Mouse (Mus musculus) heart, embryonic 11.5 days (tissue): ENCODE measurements at regions not wholly inside any gene's neighbourhood (a gene's known extent, or its start where the extent isn't known, plus 50 kb on each side); places are given as distances from the start of the nearest gene placed in this dataset.

Experiments
- ATAC-seq: fragments of 200-750 bp; cut with Nextera tagmentation; replicated peaks from 2 replicates; pipeline ENCODE4 v1.8.0; 2017; ENCODE audit warnings: moderate library complexity; ENCODE audit not compliant: insufficient number of reproducible peaks, low FRiP score, low TSS enrichment
- H3K27ac ChIP-seq: fragments of 300-500 bp; sonication (generic); 2 replicates; pipeline ENCODE4 v1.5.1; 2014; ENCODE audit warnings: mild to moderate bottlenecking, low read depth, low read length
- H3K27me3 ChIP-seq: fragments of 300-500 bp; sonication (generic); 2 replicates; pipeline ENCODE4 v1.6.1; 2014; ENCODE audit warnings: mild to moderate bottlenecking, low read length, mixed read lengths; ENCODE audit not compliant: control insufficient read depth, insufficient read depth
- H3K36me3 ChIP-seq: fragments of 300-500 bp; sonication (generic); 2 replicates; pipeline ENCODE4 v1.6.1; 2014; ENCODE audit warnings: mild to moderate bottlenecking, low read length, moderate library complexity, mixed read lengths; ENCODE audit not compliant: control insufficient read depth, insufficient read depth
- H3K4me1 ChIP-seq: fragments of 300-500 bp; sonication (generic); 2 replicates; pipeline ENCODE4 v1.6.1; 2014; ENCODE audit warnings: low read length; ENCODE audit not compliant: control insufficient read depth, insufficient read depth
- H3K4me2 ChIP-seq: fragments of 300-500 bp; sonication (generic); 2 replicates; pipeline ENCODE4 v1.6.1; 2014; ENCODE audit warnings: mild to moderate bottlenecking, moderate library complexity
- H3K4me3 ChIP-seq: fragments of 300-500 bp; sonication (generic); 2 replicates; pipeline ENCODE4 v1.5.1; 2014; ENCODE audit warnings: low read depth, low read length
- H3K9ac ChIP-seq: fragments of 300-500 bp; sonication (generic); 2 replicates; pipeline ENCODE4 v1.6.1; 2014; ENCODE audit warnings: mild to moderate bottlenecking, low read depth, low read length, moderate library complexity
- H3K9me3 ChIP-seq: fragments of 300-500 bp; sonication (generic); replicated peaks from 2 replicates; pipeline ENCODE4 v1.6.1; 2016; ENCODE audit warnings: low read length; ENCODE audit not compliant: control insufficient read depth
- WGBS: fragments of 180-500 bp; shearing (Covaris S2); extraction: QIAGEN DNeasy Blood & Tissue Kit; methylation state at CpG from one replicate; pipeline ENCODE4 v1.1.7; 2014; ENCODE audit not compliant: insufficient replicate concordance; 5-methylcytosine and 5-hydroxymethylcytosine counted together

GRCm38 (mm10) chr2:61496968-61497367, 81.4 kb upstream of the Tank start:
- ATAC-seq, result no peak
- Histone ChIP-seq H3K9ac (no peak overlapping the region), H3K4me1 (no peaks in the 10 kb centered on the region), H3K4me3 (no peak overlapping the region), H3K4me2 (no peak overlapping the region), H3K27ac (no peak overlapping the region), H3K9me3 (no peaks in the 10 kb centered on the region), H3K36me3 (no peaks in the 10 kb centered on the region), H3K27me3 (no peaks in the 10 kb centered on the region)
- 85% methylated on average over 2 of the region's 2 CpGs for WGBS

- H3K9me3 ChIP-seq, result no peaks in the 10 kb centered on the region
- H3K4me3 ChIP-seq, result no peak overlapping the region
- no peaks in the 10 kb centered on the region for H3K27me3 ChIP-seq
- no peaks in the 10 kb centered on the region for H3K36me3 ChIP-seq
- H3K4me1 ChIP-seq, result no peaks in the 10 kb centered on the region
- no peak overlapping the region for H3K27ac ChIP-seq
- peak overlapping the region; percentile 36 for H3K4me2 ChIP-seq
- 37% methylated on average over 11 of the region's 11 CpGs for WGBS
- H3K9ac ChIP-seq, result no peak overlapping the region
- ATAC-seq, result no peak
Measured at GRCm38 (mm10) chr2:61493918-61494712, 84.3 kb upstream of the Tank start.

- 50% methylated on average over 6 of the region's 6 CpGs for WGBS
- H3K4me3 ChIP-seq, result no peak overlapping the region
Measured at GRCm38 (mm10) chr2:61492043-61492743, 86.2 kb upstream of the Tank start.

GRCm38 (mm10) chr2:61490436-61491109, 87.8 kb upstream of the Tank start:
- H3K4me2 ChIP-seq, result no peak overlapping the region
- no peaks in the 10 kb centered on the region for H3K36me3 ChIP-seq
- WGBS, result 80% methylated on average over 10 of the region's 10 CpGs
- H3K9ac ChIP-seq, result no peak overlapping the region
- H3K27me3 ChIP-seq, result no peaks in the 10 kb centered on the region
- H3K4me3 ChIP-seq, result no peak overlapping the region
- no peaks in the 10 kb centered on the region for H3K4me1 ChIP-seq
- no peaks in the 10 kb centered on the region for H3K9me3 ChIP-seq
- H3K27ac ChIP-seq, result no peak overlapping the region
- no peak for ATAC-seq

More at GRCm38 (mm10) chr2:61492043-61492743, 86.2 kb upstream of the Tank start:
- no peak overlapping the region for H3K4me2 ChIP-seq
- H3K9me3 ChIP-seq, result no peaks in the 10 kb centered on the region
- no peak for ATAC-seq
- no peaks in the 10 kb centered on the region for H3K27me3 ChIP-seq
- H3K4me1 ChIP-seq, result no peaks in the 10 kb centered on the region
- no peak overlapping the region for H3K27ac ChIP-seq
- no peaks in the 10 kb centered on the region for H3K36me3 ChIP-seq
- H3K9ac ChIP-seq, result no peak overlapping the region

GRCm38 (mm10) chr2:61489762-61490161, 88.6 kb upstream of the Tank start:
- Histone ChIP-seq H3K4me2 (no peak overlapping the region), H3K9ac (no peak overlapping the region), H3K9me3 (no peaks in the 10 kb centered on the region), H3K4me1 (no peaks in the 10 kb centered on the region), H3K4me3 (no peak overlapping the region), H3K27me3 (no peaks in the 10 kb centered on the region), H3K27ac (no peak overlapping the region), H3K36me3 (no peaks in the 10 kb centered on the region)
- 87% methylated on average over 10 of the region's 10 CpGs for WGBS
- no peak for ATAC-seq

- no peaks in the 10 kb centered on the region for H3K4me1 ChIP-seq
- no peak overlapping the region for H3K4me2 ChIP-seq
- H3K36me3 ChIP-seq, result no peaks in the 10 kb centered on the region
- H3K27ac ChIP-seq, result no peak overlapping the region
- no peak overlapping the region for H3K9ac ChIP-seq
- no peak overlapping the region for H3K4me3 ChIP-seq
- 58% methylated on average over 1 of the region's 1 CpGs for WGBS
- ATAC-seq, result no peak
- no peaks in the 10 kb centered on the region for H3K27me3 ChIP-seq
- H3K9me3 ChIP-seq, result no peaks in the 10 kb centered on the region
Measured at GRCm38 (mm10) chr2:61483820-61484219, 94.6 kb upstream of the Tank start.

- H3K4me1 ChIP-seq, result no peaks in the 10 kb centered on the region
- H3K27ac ChIP-seq, result no peak overlapping the region
- WGBS, result 80% methylated on average over 4 of the region's 4 CpGs
- H3K36me3 ChIP-seq, result no peaks in the 10 kb centered on the region
- H3K4me3 ChIP-seq, result no peak overlapping the region
- no peak for ATAC-seq
- no peak overlapping the region for H3K9ac ChIP-seq
- no peaks in the 10 kb centered on the region for H3K9me3 ChIP-seq
- H3K27me3 ChIP-seq, result no peaks in the 10 kb centered on the region
- no peak overlapping the region for H3K4me2 ChIP-seq
Measured at GRCm38 (mm10) chr2:61476648-61477047, 101.7 kb upstream of the Tank start.

- no peak overlapping the region for H3K9ac ChIP-seq
- H3K4me3 ChIP-seq, result no peak overlapping the region
- WGBS, result 66% methylated on average over 10 of the region's 10 CpGs
- no peaks in the 10 kb centered on the region for H3K36me3 ChIP-seq
- no peaks in the 10 kb centered on the region for H3K9me3 ChIP-seq
- no peak for ATAC-seq
- no peaks in the 10 kb centered on the region for H3K27me3 ChIP-seq
- H3K27ac ChIP-seq, result no peak overlapping the region
- no peaks in the 10 kb centered on the region for H3K4me1 ChIP-seq
- H3K4me2 ChIP-seq, result no peak overlapping the region
Measured at GRCm38 (mm10) chr2:61474626-61475025, 103.8 kb upstream of the Tank start.
